Mouse (Mus musculus): ENCODE data around the gene Klf12. TPM values are rescaled to one million over a fixed set of nuclear protein-coding genes. Genes with fewer than 3 reads are reported as not detected.
A peak's percentile ranks its signal among the peaks of the same experiment; 100 is the strongest.

Klf12 gene
- polyA plus RNA-seq, 1 experiment from 2014 or later: 11.8 TPM

- Histone ChIP-seq H3K9me3 (ENCODE audit: control insufficient read depth, low read length) (no peaks in the 10 kb centered on the region), H3K4me1 (replicated peaks; ENCODE audit: control insufficient read depth, insufficient read depth, low read length) (no peaks in the 10 kb centered on the region), H3K27me3 (replicated peaks; ENCODE audit: control insufficient read depth, insufficient read depth, low read length) (no peaks in the 10 kb centered on the region), H3K4me3 (ENCODE audit: low read depth, low read length) (no peak overlapping the region), H3K27ac (ENCODE audit: low read depth, low read length) (no peak overlapping the region), H3K4me2 (no peak overlapping the region), H3K9ac (ENCODE audit: low read depth, low read length) (no peak overlapping the region), H3K36me3 (ENCODE audit: control insufficient read depth, insufficient read depth, low read length) (no peaks in the 10 kb centered on the region)
- 20% methylated on average over 7 of the region's 7 CpGs for WGBS
- ATAC-seq (replicated peaks; ENCODE audit: low FRiP score) (peak; percentile 66), DNase-seq (ENCODE audit: low spot score) (peak; percentile 36)
Observed at GRCm38 (mm10) chr14:99894708-99895383, 389.6 kb downstream of the Klf12 start.

GRCm38 (mm10) chr14:99894062-99894461 is 390.4 kb downstream of the Klf12 start:
- H3K9ac ChIP-seq (ENCODE audit: low read depth, low read length): no peak overlapping the region
- DNase-seq (ENCODE audit: low spot score): no peak
- no peaks in the 10 kb centered on the region for H3K4me1 ChIP-seq (replicated peaks; ENCODE audit: control insufficient read depth, insufficient read depth, low read length)
- H3K27ac ChIP-seq (ENCODE audit: low read depth, low read length): no peak overlapping the region
- H3K27me3 ChIP-seq (replicated peaks; ENCODE audit: control insufficient read depth, insufficient read depth, low read length): no peaks in the 10 kb centered on the region
- no peaks in the 10 kb centered on the region for H3K36me3 ChIP-seq (ENCODE audit: control insufficient read depth, insufficient read depth, low read length)
- WGBS: 81% methylated on average over 14 of the region's 14 CpGs
- no peak overlapping the region for H3K4me3 ChIP-seq (ENCODE audit: low read depth, low read length)
- no peak overlapping the region for H3K4me2 ChIP-seq
- no peak for ATAC-seq (replicated peaks; ENCODE audit: low FRiP score)
- no peaks in the 10 kb centered on the region for H3K9me3 ChIP-seq (ENCODE audit: control insufficient read depth, low read length)

GRCm38 (mm10) chr14:99886503-99886902 is 398.0 kb downstream of the Klf12 start:
- Histone ChIP-seq H3K4me2 (no peak overlapping the region), H3K9me3 (ENCODE audit: control insufficient read depth, low read length) (no peaks in the 10 kb centered on the region), H3K4me3 (ENCODE audit: low read depth, low read length) (no peak overlapping the region), H3K4me1 (replicated peaks; ENCODE audit: control insufficient read depth, insufficient read depth, low read length) (no peaks in the 10 kb centered on the region), H3K9ac (ENCODE audit: low read depth, low read length) (no peak overlapping the region), H3K36me3 (ENCODE audit: control insufficient read depth, insufficient read depth, low read length) (no peaks in the 10 kb centered on the region), H3K27me3 (replicated peaks; ENCODE audit: control insufficient read depth, insufficient read depth, low read length) (no peaks in the 10 kb centered on the region), H3K27ac (ENCODE audit: low read depth, low read length) (no peak overlapping the region)
- DNase-seq (ENCODE audit: low spot score) (no peak), ATAC-seq (replicated peaks; ENCODE audit: low FRiP score) (no peak)
- WGBS: 80% methylated on average over 2 of the region's 2 CpGs

DNA sequence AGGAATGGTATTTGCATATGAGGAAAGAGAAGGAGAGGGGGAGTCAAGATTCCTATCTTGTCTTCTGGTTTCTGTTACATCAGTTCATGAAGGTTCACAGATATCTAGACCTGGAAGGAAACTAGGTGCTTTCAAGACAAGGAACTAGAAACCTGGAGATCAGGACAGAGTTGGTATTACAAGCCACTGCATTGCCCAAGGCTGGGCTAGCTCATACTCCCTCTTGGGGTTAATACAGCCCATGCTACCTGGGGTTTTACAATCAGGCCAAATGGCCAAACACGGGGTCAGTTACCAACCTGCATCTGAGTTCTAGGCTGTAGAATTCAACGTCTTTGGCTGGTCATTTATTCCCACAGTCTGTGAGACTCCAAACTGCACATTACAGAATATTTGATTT is 398.9 kb downstream of the Klf12 start:
- no peak for DNase-seq (ENCODE audit: low spot score)
- H3K4me3 ChIP-seq (ENCODE audit: low read depth, low read length): no peak overlapping the region
- no peak overlapping the region for H3K4me2 ChIP-seq
- no peaks in the 10 kb centered on the region for H3K9me3 ChIP-seq (ENCODE audit: control insufficient read depth, low read length)
- no peak for ATAC-seq (replicated peaks; ENCODE audit: low FRiP score)
- H3K27me3 ChIP-seq (replicated peaks; ENCODE audit: control insufficient read depth, insufficient read depth, low read length): no peaks in the 10 kb centered on the region
- no peaks in the 10 kb centered on the region for H3K36me3 ChIP-seq (ENCODE audit: control insufficient read depth, insufficient read depth, low read length)
- no peaks in the 10 kb centered on the region for H3K4me1 ChIP-seq (replicated peaks; ENCODE audit: control insufficient read depth, insufficient read depth, low read length)
- H3K9ac ChIP-seq (ENCODE audit: low read depth, low read length): no peak overlapping the region
- 68% methylated on average over 2 of the region's 2 CpGs for WGBS
- H3K27ac ChIP-seq (ENCODE audit: low read depth, low read length): no peak overlapping the region

- Histone ChIP-seq H3K27me3 (replicated peaks; ENCODE audit: control insufficient read depth, insufficient read depth, low read length) (no peaks in the 10 kb centered on the region), H3K4me1 (replicated peaks; ENCODE audit: control insufficient read depth, insufficient read depth, low read length) (no peaks in the 10 kb centered on the region), H3K27ac (ENCODE audit: low read depth, low read length) (no peak overlapping the region), H3K36me3 (ENCODE audit: control insufficient read depth, insufficient read depth, low read length) (no peaks in the 10 kb centered on the region), H3K4me2 (no peak overlapping the region), H3K9ac (ENCODE audit: low read depth, low read length) (no peak overlapping the region), H3K9me3 (ENCODE audit: control insufficient read depth, low read length) (no peaks in the 10 kb centered on the region), H3K4me3 (ENCODE audit: low read depth, low read length) (no peak overlapping the region)
- DNase-seq (ENCODE audit: low spot score) (no peak), ATAC-seq (replicated peaks; ENCODE audit: low FRiP score) (no peak)
- 76% methylated on average over 4 of the region's 4 CpGs for WGBS
Observed at GRCm38 (mm10) chr14:99885128-99885527, 399.4 kb downstream of the Klf12 start.

DNA sequence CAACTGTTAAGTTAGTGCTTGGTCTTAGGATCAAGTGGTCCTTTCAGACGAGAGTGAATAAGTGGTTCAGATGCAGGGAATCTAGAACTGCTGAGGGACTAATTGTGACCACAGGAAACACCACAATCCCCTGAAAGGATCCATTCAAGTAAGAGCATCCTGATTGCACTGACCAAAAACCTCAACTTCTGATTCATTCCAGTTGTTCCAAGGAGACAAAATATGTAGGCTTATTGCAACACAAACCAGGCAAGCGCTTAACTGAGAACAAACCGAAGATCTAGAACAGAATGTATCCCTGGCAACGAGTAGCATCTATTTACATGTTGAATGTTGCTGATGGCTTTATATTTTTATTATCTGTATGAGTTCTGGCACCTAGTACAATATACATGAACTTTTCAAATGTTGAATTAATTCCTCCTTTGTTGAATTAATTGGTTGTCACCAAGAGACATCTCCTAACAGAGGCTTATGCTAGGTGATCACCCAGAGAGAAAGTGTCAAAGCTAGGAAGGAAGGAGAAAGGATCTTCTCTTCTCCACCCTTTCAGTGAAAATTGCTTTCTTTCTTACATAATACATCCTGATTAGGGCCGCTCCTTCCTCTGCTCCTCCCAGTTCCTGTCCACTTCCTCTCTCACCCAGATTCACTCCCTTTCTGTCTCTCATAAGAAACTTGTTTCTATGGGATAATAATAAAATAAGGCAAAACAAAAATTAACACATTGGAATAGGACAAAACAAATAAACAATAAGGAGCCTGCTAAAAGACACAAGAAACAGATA is 407.5 kb downstream of the Klf12 start:
- Histone ChIP-seq H3K36me3 (ENCODE audit: control insufficient read depth, insufficient read depth, low read length) (no peaks in the 10 kb centered on the region), H3K27me3 (replicated peaks; ENCODE audit: control insufficient read depth, insufficient read depth, low read length) (no peaks in the 10 kb centered on the region), H3K4me3 (ENCODE audit: low read depth, low read length) (no peak overlapping the region), H3K27ac (ENCODE audit: low read depth, low read length) (no peak overlapping the region), H3K4me2 (no peak overlapping the region), H3K9ac (ENCODE audit: low read depth, low read length) (no peak overlapping the region), H3K9me3 (ENCODE audit: control insufficient read depth, low read length) (peaks cover 3% of the 10 kb centered on the region; the same call in 1 of the 2 replicates), H3K4me1 (replicated peaks; ENCODE audit: control insufficient read depth, insufficient read depth, low read length) (no peaks in the 10 kb centered on the region)
- ATAC-seq (replicated peaks; ENCODE audit: low FRiP score): no peak
- WGBS: 68% methylated on average over 5 of the region's 5 CpGs
- no peak for DNase-seq (ENCODE audit: low spot score)

DNA sequence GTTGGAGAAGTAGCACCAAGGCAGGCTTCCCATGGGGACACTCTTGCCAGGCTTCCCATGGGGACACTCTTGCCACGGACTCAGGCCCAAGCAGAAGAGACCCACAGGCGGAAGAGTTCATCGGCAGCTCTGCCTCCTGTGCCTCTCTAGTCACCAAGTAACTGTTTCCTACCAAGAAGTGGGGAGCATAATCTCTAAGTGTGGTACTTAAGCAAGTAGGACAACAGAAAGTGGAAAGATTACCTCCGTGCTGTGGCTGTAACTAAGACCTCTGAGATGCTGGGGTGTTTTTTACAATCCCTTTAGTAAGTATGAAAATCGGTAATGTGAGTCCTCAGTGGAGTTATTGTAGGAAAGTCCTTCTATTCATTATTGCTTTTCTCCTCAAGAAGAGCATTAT is 410.8 kb downstream of the Klf12 start:
- no peaks in the 10 kb centered on the region for H3K27me3 ChIP-seq (replicated peaks; ENCODE audit: control insufficient read depth, insufficient read depth, low read length)
- ATAC-seq (replicated peaks; ENCODE audit: low FRiP score) (no peak), DNase-seq (ENCODE audit: low spot score) (no peak)
- no peak overlapping the region for H3K27ac ChIP-seq (ENCODE audit: low read depth, low read length)
- H3K9me3 ChIP-seq (ENCODE audit: control insufficient read depth, low read length): peaks cover 3% of the 10 kb centered on the region; the same call in 1 of the 2 replicates
- WGBS: 89% methylated on average over 5 of the region's 5 CpGs
- H3K36me3 ChIP-seq (ENCODE audit: control insufficient read depth, insufficient read depth, low read length): no peaks in the 10 kb centered on the region
- no peaks in the 10 kb centered on the region for H3K4me1 ChIP-seq (replicated peaks; ENCODE audit: control insufficient read depth, insufficient read depth, low read length)
- no peak overlapping the region for H3K4me3 ChIP-seq (ENCODE audit: low read depth, low read length)
- no peak overlapping the region for H3K4me2 ChIP-seq
- H3K9ac ChIP-seq (ENCODE audit: low read depth, low read length): no peak overlapping the region

DNA sequence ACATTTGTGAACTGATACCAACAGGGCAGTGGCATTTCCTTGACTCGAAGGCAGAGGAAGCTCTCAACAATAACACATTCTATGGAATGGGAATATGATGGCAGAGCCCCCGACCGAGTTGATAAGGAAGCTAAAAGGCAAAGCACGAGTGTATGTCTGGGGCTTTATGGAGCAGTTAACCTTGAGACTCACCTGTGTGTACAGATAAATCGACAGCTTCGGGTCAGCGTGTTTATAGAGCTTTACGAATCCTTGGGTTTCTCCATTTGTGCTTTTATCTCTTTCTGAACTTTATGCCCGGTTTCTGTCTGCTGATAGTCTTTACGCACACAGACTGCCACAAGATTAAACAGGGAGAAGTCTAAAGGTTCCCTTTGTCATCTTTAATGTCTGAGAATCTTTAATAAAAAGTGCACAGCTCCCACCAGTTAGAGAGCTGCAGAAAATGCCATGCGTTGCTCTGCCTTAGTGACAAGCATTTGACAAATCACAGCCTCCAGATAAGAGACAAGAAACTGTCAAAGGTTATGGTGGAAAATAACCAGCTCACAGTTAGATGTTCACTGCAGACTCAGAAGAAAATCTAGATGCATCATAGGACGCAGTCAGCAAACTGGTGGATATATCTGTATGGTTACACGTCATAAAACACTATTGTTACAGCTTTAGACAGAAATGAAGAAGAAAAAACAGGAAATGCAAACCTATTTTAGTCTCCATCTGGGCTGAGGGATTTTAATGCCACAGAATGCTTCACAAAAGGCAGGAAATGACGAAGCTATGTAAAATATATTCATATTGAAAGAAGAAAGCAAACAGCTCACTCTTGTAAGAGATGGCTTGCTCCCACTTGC is 428.1 kb downstream of the Klf12 start:
- Histone ChIP-seq H3K27ac (ENCODE audit: low read depth, low read length) (no peak overlapping the region), H3K36me3 (ENCODE audit: control insufficient read depth, insufficient read depth, low read length) (no peaks in the 10 kb centered on the region), H3K9me3 (ENCODE audit: control insufficient read depth, low read length) (no peaks in the 10 kb centered on the region), H3K27me3 (replicated peaks; ENCODE audit: control insufficient read depth, insufficient read depth, low read length) (no peaks in the 10 kb centered on the region), H3K4me2 (no peak overlapping the region), H3K9ac (ENCODE audit: low read depth, low read length) (no peak overlapping the region), H3K4me3 (ENCODE audit: low read depth, low read length) (no peak overlapping the region), H3K4me1 (replicated peaks; ENCODE audit: control insufficient read depth, insufficient read depth, low read length) (peaks cover 11% of the 10 kb centered on the region; the same call in 1 of the 2 replicates)
- ATAC-seq (replicated peaks; ENCODE audit: low FRiP score) (no peak), DNase-seq (ENCODE audit: low spot score) (no peak)
- 49% methylated on average over 14 of the region's 14 CpGs for WGBS

All from liver, embryonic 11.5 days (tissue).